Mouse (Mus musculus) lung, postnatal 0 days (tissue): Measurements from ENCODE around the gene Cct3.

ENCODE experiments used
- CTCF ChIP-seq: IDR thresholded peaks from 2 replicates; pipeline ENCODE4 v1.5.1; 2016; ENCODE audit warnings: antibody characterized with exemption, mild to moderate bottlenecking
- EP300 ChIP-seq: IDR thresholded peaks from 2 replicates; pipeline ENCODE4 v1.6.1; 2016; ENCODE audit warnings: antibody characterized with exemption, mild to moderate bottlenecking, control low read depth

GRCm38 (mm10) chr3:88280035-88280434, 16.9 kb upstream of the Cct3 start:
- no peak for TF ChIP-seq CTCF
- TF ChIP-seq EP300 = no peak
